Mouse (Mus musculus) lung, adult 2 months (tissue): ENCODE measurements around the gene Rap1gds1. TPM values are rescaled to one million over a fixed set of nuclear protein-coding genes. Genes with fewer than 3 reads are reported as not detected.

Source experiments
- DNase-seq: peaks from one replicate; pipeline ENCODE4 v3.0.0; 2022
- H3K4me1 ChIP-seq: fragments of 200-500 bp; 2 replicates; pipeline ENCODE4 v1.6.1; 2011; ENCODE audit warnings: low read length; ENCODE audit not compliant: control insufficient read depth, insufficient read depth
- H3K4me3 ChIP-seq: fragments of 200-500 bp; replicated peaks from 2 replicates; pipeline ENCODE3; 2011; ENCODE audit warnings: low read depth, mild to moderate bottlenecking, control low read depth, low read length; ENCODE audit errors: extremely low read depth
- CTCF ChIP-seq: fragments of 200-500 bp; IDR thresholded peaks from 2 replicates; pipeline ENCODE4 v1.5.1; 2011; ENCODE audit warnings: mild to moderate bottlenecking, low read length, control low read depth; ENCODE audit not compliant: insufficient read depth
- POLR2A ChIP-seq: fragments of 200-500 bp; IDR thresholded peaks from 2 replicates; pipeline ENCODE4 v1.6.1; 2011; ENCODE audit warnings: low read depth, mild to moderate bottlenecking, control low read depth, low read length, borderline replicate concordance; ENCODE audit errors: extremely low read depth
- WGBS: fragments of 180-500 bp; shearing (Covaris S2); methylation state at CpG from one replicate; pipeline ENCODE4 v1.1.7; 2018; 5-methylcytosine and 5-hydroxymethylcytosine counted together
- polyA plus RNA-seq: library from polyadenylated mRNA; depleted of rRNA; stranded (reverse); fragments of >200 nt; gene quantifications from 2 replicates; pipeline ENCODE4 v1.2.3, GENCODE M21; 2012

Gene Rap1gds1
- polyA plus RNA-seq, 1 experiment, result 19.6 TPM

- Histone ChIP-seq H3K4me1 (no peaks in the 10 kb centered on the region), H3K4me3 (no peak overlapping the region)
- TF ChIP-seq CTCF, result no peak
- no peak for TF ChIP-seq POLR2A
- WGBS, result 67% methylated on average over 4 of the region's 4 CpGs
- no peak for DNase-seq
These were observed 156.8 kb downstream of the Rap1gds1 start for GRCm38 (mm10) chr3:138918241-138918640.

- no peaks in the 10 kb centered on the region for H3K4me1 ChIP-seq
- no peak overlapping the region for H3K4me3 ChIP-seq
- DNase-seq, result no peak
- 43% methylated on average over 4 of the region's 4 CpGs for WGBS
- TF ChIP-seq CTCF (no peak), POLR2A (no peak)
These were observed 158.0 kb downstream of the Rap1gds1 start for GRCm38 (mm10) chr3:138917016-138917415.

DNA sequence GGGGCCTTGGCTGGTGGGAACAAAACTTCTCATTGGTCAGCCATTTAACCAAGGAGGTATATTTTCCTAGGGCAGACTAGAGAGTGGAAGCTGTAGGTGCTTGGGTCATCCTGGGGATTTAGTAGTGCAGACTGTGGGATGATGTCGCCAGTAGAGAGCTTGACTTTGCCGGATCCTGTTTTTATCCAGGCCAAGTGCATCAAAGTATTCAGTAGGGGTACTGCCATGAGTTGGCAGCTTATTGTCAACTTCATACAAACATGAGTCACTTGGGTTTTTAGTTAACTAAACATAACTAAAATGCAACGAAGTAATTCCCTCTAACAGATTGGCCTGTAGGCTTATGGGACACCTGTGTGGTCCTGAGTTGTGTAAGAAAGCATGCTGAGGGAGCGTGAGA lies 158.4 kb downstream of the Rap1gds1 start:
- no peak for TF ChIP-seq POLR2A
- no peak for TF ChIP-seq CTCF
- 84% methylated on average over 4 of the region's 4 CpGs for WGBS
- H3K4me3 ChIP-seq, result no peak overlapping the region
- H3K4me1 ChIP-seq, result no peaks in the 10 kb centered on the region
- DNase-seq, result no peak

GRCm38 (mm10) chr3:138914626-138915288 lies 160.2 kb downstream of the Rap1gds1 start:
- no peaks in the 10 kb centered on the region for H3K4me1 ChIP-seq
- no peak for DNase-seq
- TF ChIP-seq CTCF, result no peak
- no peak for TF ChIP-seq POLR2A
- no peak overlapping the region for H3K4me3 ChIP-seq
- WGBS, result 65% methylated on average over 8 of the region's 8 CpGs

- WGBS, result 81% methylated on average over 8 of the region's 8 CpGs
- TF ChIP-seq POLR2A (no peak), CTCF (no peak)
These were observed 162.5 kb downstream of the Rap1gds1 start for GRCm38 (mm10) chr3:138912504-138912903.

GRCm38 (mm10) chr3:138909313-138909712 lies 165.7 kb downstream of the Rap1gds1 start:
- WGBS, result 78% methylated on average over 2 of the region's 2 CpGs
- TF ChIP-seq CTCF (no peak), POLR2A (no peak)

More at GRCm38 (mm10) chr3:138912504-138912903, 162.5 kb downstream of the Rap1gds1 start:
- DNase-seq, result no peak
- Histone ChIP-seq H3K4me3 (no peak overlapping the region), H3K4me1 (no peaks in the 10 kb centered on the region)

GRCm38 (mm10) chr3:138906112-138906880 lies 168.7 kb downstream of the Rap1gds1 start:
- peak; percentile 61 for DNase-seq
- 27% methylated on average over 17 of the region's 17 CpGs for WGBS
- TF ChIP-seq CTCF (peak; percentile 94), POLR2A (no peak)

More at GRCm38 (mm10) chr3:138909313-138909712, 165.7 kb downstream of the Rap1gds1 start:
- Histone ChIP-seq H3K4me3 (no peak overlapping the region), H3K4me1 (no peaks in the 10 kb centered on the region)
- DNase-seq, result no peak

DNA sequence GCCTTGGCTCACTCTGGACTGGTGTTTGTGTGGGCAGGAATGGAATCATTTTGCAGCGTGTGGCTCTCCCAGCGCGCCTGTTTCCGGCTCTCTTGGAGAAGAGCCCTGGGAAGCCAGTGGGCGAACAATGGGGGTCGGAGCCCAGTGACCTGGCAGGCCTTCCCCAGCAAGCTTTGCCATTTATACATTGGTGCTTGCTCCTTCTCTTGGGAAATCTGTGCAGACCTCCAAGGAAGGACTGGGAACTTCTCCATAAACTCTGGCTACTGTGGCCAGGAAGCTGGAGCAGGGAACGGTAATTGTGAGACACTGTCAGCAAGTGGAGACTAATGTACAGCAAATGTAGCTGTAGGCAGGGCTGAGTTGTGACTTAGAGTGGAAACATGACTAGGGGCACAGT lies 169.3 kb downstream of the Rap1gds1 start:
- DNase-seq, result no peak
- Histone ChIP-seq H3K4me3 (no peak overlapping the region), H3K4me1 (no peaks in the 10 kb centered on the region)
- TF ChIP-seq CTCF (no peak), POLR2A (no peak)
- 38% methylated on average over 7 of the region's 7 CpGs for WGBS

More at GRCm38 (mm10) chr3:138906112-138906880, 168.7 kb downstream of the Rap1gds1 start:
- Histone ChIP-seq H3K4me3 (no peak overlapping the region), H3K4me1 (no peaks in the 10 kb centered on the region)

GRCm38 (mm10) chr3:138900571-138901141 lies 174.3 kb downstream of the Rap1gds1 start:
- no peak for DNase-seq
- H3K4me3 ChIP-seq, result no peak overlapping the region
- TF ChIP-seq POLR2A, result no peak
- no peak for TF ChIP-seq CTCF
- no peaks in the 10 kb centered on the region for H3K4me1 ChIP-seq
- 80% methylated on average over 9 of the region's 9 CpGs for WGBS

- TF ChIP-seq POLR2A (no peak), CTCF (no peak)
- WGBS, result 94% methylated on average over 8 of the region's 8 CpGs
- H3K4me1 ChIP-seq, result no peaks in the 10 kb centered on the region
- DNase-seq, result no peak
- no peak overlapping the region for H3K4me3 ChIP-seq
These were observed 176.9 kb downstream of the Rap1gds1 start for GRCm38 (mm10) chr3:138898055-138898454.
